Mouse (Mus musculus): ENCODE measurements around the gene Hjurp.

The Hjurp gene

DNA sequence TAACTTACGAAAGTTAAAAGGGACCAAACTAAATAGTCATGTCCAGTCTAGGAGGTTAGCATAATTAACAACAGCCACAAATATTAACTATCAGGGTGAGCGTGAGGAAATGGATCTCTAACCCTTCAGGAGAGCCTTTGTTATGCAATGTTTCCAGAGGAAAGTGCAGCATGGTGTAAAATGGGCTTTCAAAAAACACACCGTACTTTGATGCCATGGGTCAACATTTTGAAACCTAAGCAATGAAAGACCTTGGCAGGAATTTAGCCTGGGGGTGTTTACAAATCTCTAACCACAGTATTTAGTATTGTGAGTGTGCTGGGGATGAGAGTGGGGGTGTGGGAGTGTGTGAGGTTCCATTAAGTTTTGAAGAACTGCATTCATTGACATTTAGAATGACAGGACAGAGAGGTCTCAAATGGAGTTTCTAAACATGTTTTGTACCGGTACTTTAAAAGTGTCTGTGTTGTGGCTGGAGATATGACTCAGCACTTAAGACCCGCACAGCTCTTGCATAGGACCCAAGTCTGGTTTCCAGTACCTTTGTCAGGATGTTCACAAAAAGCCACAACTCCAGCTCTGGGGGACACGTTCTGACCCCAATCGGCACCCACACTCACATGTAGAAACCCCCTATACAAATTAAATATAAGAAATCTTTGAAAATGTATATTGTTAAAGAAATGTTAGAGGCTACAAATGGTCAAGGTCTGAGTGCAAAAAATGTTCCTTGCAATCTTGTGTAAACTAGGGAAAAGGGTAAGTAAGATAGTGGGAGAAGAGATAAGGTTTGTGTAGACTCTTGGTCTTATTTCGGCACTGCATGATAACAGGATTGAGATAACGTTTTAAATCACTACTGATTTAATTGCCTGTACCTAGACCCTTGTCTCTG, 1.9 kb upstream of the Hjurp start:
- DNase-seq (ENCODE audit: low read depth): peak; percentile 80

- DNase-seq (ENCODE audit: low read depth): no peak
Observed at GRCm38 (mm10) chr1:88277818-88278511, 532 bp upstream of the Hjurp start.

- peak; percentile 60 for DNase-seq (ENCODE audit: low read depth)
Observed at GRCm38 (mm10) chr1:88276524-88277097, 822 bp downstream of the Hjurp start.

- DNase-seq (ENCODE audit: low read depth): no peak
Observed at GRCm38 (mm10) chr1:88275698-88276523, 1.5 kb downstream of the Hjurp start.

DNA sequence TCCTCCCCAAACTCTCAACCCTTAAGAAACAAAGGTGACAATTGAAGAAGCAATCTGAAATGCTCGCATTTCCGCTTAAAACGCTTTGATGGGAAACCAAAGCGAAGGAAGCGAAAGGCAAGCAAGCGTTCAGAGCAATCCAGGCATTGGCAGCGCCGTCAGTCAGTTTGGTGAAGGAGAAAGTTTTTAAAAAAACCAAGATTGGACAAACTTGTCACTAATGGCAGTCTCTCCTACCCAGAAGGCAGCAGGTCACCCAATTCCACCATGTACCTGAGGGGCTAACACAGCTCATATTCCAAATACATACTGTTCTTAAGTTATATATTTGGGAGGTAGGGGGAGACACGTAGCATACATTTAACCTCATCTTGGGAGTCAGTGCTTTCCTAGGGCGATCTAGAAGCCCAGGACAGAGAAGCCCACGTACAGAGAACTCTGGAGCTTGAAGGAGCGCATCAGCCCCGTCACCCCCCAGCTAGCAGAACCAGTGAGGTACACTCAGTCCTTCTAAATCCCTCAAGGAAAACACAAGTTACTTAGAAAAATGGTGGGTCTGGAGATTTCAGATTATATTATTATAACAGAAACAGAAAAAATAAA, 2.3 kb downstream of the Hjurp start:
- DNase-seq (ENCODE audit: low read depth): no peak

- no peak for DNase-seq (ENCODE audit: low read depth)
Observed at GRCm38 (mm10) chr1:88274371-88275077, 2.9 kb downstream of the Hjurp start.

- DNase-seq (ENCODE audit: low read depth): no peak
Observed at GRCm38 (mm10) chr1:88273832-88274231, 3.6 kb downstream of the Hjurp start.

GRCm38 (mm10) chr1:88273326-88273725, 4.1 kb downstream of the Hjurp start:
- DNase-seq (ENCODE audit: low read depth): no peak

DNA sequence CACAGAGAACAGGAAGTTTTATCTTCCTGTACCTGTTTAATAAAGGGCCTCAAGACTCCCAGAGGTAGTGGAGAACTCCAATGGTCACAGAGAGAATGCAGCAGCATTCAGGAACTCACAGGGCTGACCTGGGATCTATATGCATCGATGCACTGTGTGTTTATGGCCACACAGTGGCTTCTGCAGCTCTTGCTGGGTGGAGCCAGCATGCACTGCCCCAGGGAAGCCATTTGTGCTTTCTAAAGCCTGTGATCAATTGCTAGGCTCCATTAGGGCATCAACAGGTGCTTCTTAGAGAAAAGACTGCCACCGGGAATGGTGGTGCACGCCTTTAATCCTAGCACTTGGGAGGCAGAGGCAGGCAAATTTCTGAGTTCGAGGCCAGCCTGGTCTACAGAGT, 4.6 kb downstream of the Hjurp start:
- DNase-seq (ENCODE audit: low read depth): no peak

DNA sequence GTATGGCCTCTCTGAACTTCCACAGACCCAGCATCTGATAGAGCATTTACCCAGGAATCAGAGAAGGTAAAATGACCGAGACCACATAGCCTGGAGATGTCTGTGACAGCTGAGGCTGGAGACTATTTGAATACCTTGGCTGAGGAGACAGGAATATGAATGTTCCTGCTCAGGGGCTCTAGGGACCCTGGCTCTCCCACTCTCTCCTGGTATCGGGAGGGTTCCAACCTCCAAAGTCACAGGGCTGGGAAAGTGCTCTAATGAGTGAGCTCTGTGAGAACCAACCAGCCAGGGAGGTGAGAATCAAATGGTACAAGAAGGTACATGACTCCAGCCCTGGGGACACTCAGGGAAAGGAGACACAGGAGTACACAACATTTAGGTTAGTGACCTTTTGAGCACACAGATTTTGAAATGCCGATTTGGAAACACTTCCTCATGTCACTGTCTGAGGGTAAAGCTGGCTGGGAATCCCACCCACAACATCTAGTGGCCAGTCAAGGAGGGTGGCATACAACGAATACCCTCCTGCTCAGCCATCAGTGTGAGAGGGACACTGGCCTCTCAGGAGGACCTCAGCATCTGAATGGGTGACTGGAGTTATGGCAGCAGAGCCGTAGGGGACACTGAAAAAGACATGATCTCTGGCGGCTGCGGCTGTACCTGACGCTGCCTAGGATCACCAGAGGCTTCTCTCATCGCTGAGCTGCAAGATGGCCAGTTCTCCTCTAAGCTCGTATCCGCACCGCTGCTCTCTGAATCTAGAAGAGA, 7.7 kb downstream of the Hjurp start:
- no peak for DNase-seq (ENCODE audit: low read depth)

DNA sequence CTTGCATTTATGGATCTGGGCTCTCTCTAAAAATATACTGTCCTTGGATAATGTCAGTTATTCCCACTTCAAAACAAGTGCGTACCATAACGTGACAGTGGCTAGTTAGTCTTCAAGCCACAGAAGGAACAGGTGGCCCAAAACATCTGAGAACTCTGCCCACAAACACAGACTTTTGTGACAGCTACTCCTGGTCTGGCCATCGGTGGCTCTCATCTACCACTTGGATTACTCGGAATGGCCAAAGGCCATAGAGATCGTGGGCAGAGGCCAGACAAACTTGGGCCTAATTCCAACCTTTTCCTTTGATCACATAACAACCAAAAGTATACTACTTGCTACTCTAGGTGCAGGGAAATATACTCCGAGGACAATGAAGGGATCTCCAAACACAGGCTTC, 9.4 kb downstream of the Hjurp start:
- DNase-seq (ENCODE audit: low read depth): no peak

DNA sequence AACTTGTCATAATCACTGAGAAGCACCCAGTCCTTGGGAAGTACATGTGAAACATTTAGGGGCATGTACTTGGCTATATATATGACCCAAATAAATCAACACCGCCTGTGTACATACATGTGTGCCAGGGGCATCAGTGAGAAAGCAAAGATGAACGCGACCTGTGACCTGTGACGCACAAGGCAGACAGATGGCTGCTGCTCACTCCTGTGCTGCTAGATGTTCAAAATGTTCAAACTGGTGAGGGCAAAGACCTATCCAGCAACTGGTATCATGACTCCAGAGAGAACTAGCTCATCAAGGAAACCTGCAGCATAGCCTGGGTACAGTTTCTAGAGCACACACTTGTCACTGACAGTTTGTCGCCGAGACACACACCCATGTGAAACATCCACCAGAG, 9.9 kb downstream of the Hjurp start:
- no peak for DNase-seq (ENCODE audit: low read depth)

- DNase-seq (ENCODE audit: low read depth): no peak
Observed at GRCm38 (mm10) chr1:88266123-88266522, 11.3 kb downstream of the Hjurp start.

DNA sequence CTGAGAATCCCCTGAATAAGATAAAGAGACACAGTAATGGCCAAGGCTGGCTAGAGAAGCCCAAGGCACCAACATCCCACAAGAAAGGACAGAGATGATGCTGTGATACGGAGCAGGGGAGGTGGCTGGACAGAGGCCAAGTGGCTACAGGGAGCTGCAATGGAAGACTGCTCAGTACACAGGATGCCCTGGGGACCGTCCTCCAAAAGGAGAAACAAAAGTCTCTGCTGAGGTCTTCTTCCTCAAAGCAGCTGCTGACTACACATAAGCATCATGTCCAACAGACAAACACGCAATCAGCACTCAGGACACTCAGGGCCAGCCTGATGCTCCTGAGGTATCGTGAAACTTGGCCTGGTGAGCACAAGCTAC, 12.6 kb downstream of the Hjurp start:
- DNase-seq (ENCODE audit: low read depth): peak; percentile 50

DNA sequence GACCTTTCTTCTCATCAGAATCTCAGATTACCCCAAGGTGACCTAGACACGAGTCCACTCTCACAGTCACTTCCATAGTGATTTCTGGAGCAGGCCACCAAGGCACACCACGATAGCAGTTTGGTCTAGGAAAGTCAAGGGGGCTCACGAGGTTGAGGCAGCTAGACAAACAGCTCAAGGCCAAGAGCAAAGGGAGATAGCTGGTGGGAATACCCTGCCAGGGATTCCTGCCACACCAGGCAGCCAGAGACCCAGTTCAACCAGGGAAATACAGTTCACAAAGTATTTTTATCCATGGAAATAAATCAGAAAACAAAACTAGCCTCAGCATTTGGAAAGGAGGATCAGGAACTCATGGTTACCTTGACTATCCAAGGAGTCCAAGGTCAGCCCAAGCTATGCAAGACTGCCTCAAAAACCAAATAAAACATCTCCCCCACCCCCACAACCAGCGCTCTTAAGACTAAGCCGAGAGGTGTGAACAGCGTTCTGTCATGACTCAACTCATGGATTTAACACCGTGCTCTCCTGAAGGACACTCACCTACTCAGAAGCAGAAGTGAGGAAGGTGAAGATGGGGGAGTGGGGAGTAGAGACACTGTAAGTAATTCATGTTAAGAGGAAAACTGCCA, 13.1 kb downstream of the Hjurp start:
- no peak for DNase-seq (ENCODE audit: low read depth)

GRCm38 (mm10) chr1:88263778-88264177, 13.7 kb downstream of the Hjurp start:
- no peak for DNase-seq (ENCODE audit: low read depth)

- DNase-seq (ENCODE audit: low read depth): no peak
Observed at GRCm38 (mm10) chr1:88262961-88263360, 14.5 kb downstream of the Hjurp start.

GRCm38 (mm10) chr1:88262255-88262654, 15.2 kb downstream of the Hjurp start:
- DNase-seq (ENCODE audit: low read depth): peak; percentile 100

DNA sequence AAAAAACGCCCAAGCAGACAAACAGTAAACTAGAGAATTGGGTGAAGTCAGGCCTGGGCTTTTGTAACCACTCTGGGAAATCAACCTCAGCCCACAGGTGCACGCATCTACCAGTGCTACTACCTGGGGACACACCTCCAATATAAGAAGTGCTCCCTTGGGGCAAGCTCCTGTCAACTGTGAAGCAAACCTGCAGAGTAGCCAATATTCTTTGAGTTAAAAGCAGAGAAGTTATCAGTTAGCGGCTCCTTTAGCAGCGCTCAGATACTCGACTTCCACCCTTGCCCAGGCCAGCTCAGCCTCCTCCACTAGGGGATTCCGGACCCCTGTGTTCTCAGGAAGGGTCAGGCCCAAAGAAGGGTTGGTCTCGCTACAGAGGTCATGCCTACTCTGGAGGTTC, 15.7 kb downstream of the Hjurp start:
- no peak for DNase-seq (ENCODE audit: low read depth)

Data from NIH3T3 (cell line).